Mouse (Mus musculus) monocyte, adult 5-6 weeks (primary cell): Measurements from ENCODE around the gene Kdm8. TPM values are rescaled to one million over a fixed set of nuclear protein-coding genes. Genes with fewer than 3 reads are reported as not detected.

ENCODE experiments used
- ATAC-seq: fragments of 153-309, 156-312 bp; replicated peaks from 2 replicates; pipeline ENCODE4 v1.8.0; 2017; ENCODE audit warnings: mild to moderate bottlenecking; ENCODE audit not compliant: low TSS enrichment, insufficient number of reproducible peaks, severe bottlenecking, poor library complexity, low FRiP score
- total RNA-seq: library from RNA; stranded (forward); fragments of 200-1000, 200-491, 200-594 nt; gene quantifications from 3 replicates; pipeline ENCODE4 v1.2.3, GENCODE M21; 2017

Kdm8 gene
- total RNA-seq, 1 experiment from 2014 or later = 5.1 TPM

DNA sequence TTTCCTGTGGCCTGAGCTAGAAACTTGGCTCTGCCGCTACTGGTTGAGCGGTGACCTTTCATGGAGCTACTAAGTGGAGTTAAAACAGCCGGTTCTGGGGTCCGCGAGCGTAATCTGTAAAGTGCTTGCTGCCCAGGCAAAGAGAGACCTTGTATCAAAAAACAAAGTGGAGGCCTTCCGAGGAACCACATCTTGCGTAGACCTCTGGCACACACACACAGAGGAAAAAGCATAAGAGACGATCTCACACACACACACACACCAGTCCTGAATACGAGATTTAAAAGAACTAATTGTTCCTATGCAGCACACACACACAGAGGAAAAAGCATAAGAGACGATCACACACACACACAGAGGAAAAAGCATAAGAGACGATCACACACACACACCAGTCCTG is 47.3 kb downstream of the Kdm8 start:
- no peak for ATAC-seq

DNA sequence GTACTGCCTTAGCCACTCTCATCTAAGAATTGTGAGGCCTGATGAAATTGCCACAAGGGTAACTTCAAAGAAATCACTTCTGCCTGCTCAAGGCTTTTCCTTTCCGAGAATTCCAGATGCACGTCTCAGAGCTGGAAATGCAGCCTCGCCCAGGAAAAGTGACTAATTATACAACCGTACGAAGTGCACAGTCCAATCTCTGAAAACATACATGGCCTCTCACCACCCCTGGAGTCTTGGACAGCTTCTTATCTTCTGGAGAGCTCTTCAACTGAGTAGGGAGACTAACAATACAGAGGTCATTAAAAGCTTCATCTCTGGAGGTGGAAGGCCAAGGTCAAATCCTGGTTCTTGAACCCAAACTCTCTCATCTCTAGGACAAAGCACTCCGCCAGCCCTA is 48.1 kb downstream of the Kdm8 start:
- no peak for ATAC-seq

GRCm38 (mm10) chr7:125495864-125496440 is 51.5 kb downstream of the Kdm8 start:
- ATAC-seq = no peak

DNA sequence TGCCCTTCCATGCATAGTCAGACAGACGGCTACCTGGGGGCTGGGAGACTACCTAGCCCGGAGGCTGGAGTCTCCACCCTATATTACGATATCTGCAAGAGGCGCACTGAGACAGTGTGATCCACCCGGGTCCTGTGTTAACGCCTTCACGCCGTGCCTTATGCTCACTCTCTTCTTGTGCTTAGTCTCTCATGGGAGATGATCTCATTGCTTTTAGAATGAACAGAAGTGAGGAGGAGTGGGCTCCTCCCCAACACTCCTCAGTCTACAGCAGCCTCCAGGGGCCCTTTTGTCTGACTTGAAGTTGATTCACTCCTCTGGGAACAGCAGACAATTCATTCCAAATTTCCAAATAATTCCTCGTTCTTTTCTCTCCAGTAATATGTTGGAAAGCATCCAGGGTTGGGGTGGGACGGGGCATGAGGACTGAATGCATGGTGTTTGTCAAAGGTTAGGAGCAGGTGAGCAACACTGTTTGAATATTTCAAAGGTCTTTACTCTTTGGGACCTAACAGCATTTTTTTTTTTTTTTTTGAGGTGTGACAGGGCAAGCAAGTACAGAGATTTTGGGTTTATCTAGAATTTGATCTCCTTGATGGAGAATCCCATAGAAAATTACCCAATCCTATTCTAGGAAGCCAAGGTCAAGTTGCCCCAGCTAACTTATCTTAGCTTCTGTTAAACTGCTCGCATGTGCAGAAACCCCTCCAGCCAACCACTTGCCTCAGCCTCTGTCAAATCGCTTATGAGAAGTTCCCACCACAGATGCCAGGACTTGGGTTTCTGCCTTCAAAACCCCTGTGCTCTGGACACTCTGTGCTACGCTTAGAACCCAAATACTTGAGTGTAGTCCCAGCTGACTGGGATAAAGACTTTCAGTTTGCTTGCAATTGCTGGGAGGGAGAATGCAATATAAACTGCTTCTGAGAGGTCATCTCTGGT is 55.7 kb downstream of the Kdm8 start:
- ATAC-seq = no peak

DNA sequence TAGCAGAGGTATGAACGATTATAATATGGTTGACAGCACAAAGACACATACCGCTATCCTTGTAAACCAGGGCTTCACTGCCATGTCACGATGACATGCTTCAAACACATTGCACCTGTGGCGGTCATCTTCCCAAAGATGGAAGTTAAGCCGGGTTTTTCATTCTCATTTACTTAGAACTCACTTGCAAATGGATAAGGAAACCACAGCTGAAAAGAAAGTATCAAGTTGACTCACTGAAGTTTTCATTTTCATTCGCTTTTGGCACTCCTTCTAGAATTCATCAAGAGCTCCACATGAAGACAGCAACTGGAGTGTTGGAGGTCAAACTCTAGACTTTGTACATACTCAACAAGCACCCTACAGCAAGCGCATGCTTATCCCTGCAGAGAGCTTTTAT is 56.4 kb downstream of the Kdm8 start:
- no peak for ATAC-seq

DNA sequence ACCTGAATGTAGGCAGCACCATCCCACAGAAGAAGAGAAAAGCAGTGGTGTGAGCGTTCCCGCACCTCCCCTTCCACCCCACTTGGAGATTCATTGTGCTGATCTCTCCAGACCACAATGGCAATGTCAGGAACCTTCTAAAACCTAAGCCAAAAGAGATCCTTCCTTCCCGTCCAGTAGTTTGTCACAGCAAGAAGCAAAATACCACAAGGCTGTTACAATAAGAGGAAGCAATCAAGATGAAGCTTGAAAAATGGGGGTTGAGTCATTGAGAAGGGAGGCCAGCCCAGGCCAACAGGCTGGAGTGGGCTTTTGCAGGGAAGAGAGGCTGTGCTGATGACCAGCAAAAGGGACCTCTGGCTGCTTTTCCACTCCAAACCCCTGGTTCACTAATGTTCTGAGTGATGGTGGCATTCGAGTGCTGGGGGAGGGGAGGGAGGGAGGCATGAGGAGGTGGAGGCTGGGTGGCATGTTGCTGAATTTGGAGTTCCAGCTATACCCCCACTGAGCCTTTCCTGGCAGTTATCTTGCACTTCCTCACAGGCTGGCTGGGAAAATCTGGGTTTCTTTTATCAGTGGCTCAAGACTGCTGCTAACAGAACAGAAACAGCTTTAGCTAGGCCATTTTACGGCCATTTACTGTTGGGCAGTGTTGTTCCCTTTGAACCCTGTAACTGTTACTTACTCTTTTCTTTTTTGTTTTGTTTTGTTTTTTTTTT is 59.1 kb downstream of the Kdm8 start:
- ATAC-seq = 0 out of 2 replicates have a peak, but pooled peaks have one; percentile 22

DNA sequence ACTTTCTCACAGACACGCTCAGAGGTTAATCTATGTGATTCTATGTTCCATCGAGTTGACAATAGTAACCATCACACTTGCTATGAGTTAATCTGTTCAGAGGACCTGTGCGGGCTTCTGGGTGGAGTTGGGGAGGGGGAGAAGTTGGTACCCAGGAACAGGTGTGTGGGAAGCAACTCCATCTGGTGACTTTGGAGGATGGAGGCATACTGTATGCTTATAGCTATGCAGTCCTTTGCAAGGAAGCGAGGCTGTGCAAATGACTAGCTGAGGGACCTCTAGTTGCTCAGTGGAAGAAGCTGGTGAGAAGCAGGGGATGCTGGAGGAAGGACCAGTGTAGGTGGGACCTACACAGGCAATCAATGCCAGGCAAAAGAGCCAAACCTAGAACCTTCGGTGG is 60.1 kb downstream of the Kdm8 start:
- ATAC-seq = no peak

DNA sequence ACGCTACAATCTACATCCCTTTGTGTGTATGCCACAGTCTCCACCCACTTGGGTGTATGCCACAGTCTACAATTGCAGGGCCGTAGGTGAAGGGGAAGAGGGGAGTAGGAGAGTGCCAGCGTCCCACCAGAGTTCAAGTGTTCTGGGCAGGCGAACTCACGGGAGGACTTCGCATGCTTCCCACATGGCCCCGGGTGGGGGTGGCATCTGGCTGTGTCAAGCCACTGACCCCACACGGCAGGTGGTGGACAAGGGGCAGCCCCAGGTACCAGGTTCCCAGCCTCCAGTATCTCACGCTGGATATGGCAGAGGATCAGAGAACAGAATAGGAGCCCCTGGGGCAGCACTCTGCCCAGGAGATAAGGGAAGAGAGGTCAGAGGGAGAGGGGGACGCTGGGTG is 61.1 kb downstream of the Kdm8 start:
- ATAC-seq = no peak

- no peak for ATAC-seq
Observed at GRCm38 (mm10) chr7:125507279-125507678, 62.8 kb downstream of the Kdm8 start.

DNA sequence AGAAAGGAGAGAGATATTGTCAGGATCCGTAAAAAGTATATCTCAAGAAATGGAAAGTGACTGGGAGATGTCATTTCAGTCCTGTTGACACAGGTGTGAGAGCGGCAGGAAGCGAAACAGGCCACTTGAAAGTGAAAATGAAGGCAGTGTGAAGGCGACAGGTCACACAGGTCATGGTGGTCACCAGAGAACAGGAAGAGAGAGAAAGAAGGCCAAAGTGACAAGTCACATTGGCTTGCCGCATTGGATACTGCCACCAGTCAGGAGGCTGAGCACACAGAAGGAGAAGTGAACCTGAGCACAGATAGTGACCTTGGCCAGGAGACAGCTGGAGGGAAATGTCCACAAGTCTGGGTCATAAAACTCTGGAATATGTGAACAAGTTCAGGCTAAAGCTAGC is 67.0 kb downstream of the Kdm8 start:
- peak; percentile 59 for ATAC-seq

DNA sequence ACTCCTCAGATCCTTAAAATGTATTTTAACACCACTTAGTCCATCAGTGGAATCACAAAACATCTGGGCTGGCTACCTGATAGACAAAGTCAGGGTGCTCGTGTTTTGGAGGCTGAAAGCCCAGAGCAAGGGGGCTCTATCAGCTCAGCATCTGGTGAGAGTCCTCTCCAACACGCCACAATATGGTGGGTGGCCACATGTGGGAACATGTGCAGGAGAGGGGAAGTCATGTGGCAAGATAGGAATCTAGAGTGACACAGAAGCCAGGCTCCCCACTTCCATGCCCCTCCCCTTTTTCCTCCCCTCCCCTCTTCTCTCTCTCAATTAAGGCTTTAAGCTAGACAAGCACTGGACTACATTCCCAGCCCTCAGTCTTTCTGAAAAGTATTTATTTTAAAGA is 67.4 kb downstream of the Kdm8 start:
- ATAC-seq = no peak

Other genes starting within 250 kb of the Kdm8 start
- gene Nsmce1, start 46.9 kb downstream of the Kdm8 start, total RNA-seq = 24.3 to 43.0 TPM (median 42.0 TPM) in 3 replicates
- 57.3 to 65.3 TPM (median 57.6 TPM) in 3 replicates for gene Il4ra, start 107.4 kb downstream of the Kdm8 start, total RNA-seq
- gene Il21r, start 158.8 kb downstream of the Kdm8 start, total RNA-seq = 15.2 to 17.8 TPM (median 15.8 TPM) in 3 replicates